Mouse (Mus musculus) mature B cell (primary cell): ENCODE measurements around the gene Zmym6.

Source experiments
- in situ Hi-C: fragments of 300-500 bp; cut with MboI; formaldehyde crosslinking; loops from 2 replicates; pipeline ENCODE4 v1.14.3; 2019

Zmym6 gene

GRCm38 (mm10) chr4:127124331-127124730 is 47.1 kb downstream of the Zmym6 start:
- in situ Hi-C loops, result no loop called here

GRCm38 (mm10) chr4:127125834-127126463 is 48.8 kb downstream of the Zmym6 start:
- in situ Hi-C loops, result no loop called here

- in situ Hi-C loops, result no loop called here
These were observed 57.5 kb downstream of the Zmym6 start for GRCm38 (mm10) chr4:127134687-127135086.

- in situ Hi-C loops, result no loop called here
These were observed 60.4 kb downstream of the Zmym6 start for GRCm38 (mm10) chr4:127137591-127137990.

- in situ Hi-C loops, result no loop called here
These were observed 61.3 kb downstream of the Zmym6 start for GRCm38 (mm10) chr4:127138486-127138885.

GRCm38 (mm10) chr4:127150031-127150430 is 72.8 kb downstream of the Zmym6 start:
- in situ Hi-C loops, result no loop called here

GRCm38 (mm10) chr4:127153345-127153744 is 76.2 kb downstream of the Zmym6 start:
- in situ Hi-C loops, result no loop called here

- in situ Hi-C loops, result no loop called here
These were observed 78.6 kb downstream of the Zmym6 start for GRCm38 (mm10) chr4:127155757-127156156.

GRCm38 (mm10) chr4:127157746-127158145 is 80.6 kb downstream of the Zmym6 start:
- in situ Hi-C loops, result no loop called here

GRCm38 (mm10) chr4:127163926-127164325 is 86.7 kb downstream of the Zmym6 start:
- in situ Hi-C loops, result no loop called here

GRCm38 (mm10) chr4:127167096-127167495 is 89.9 kb downstream of the Zmym6 start:
- in situ Hi-C loops, result no loop called here

GRCm38 (mm10) chr4:127167731-127168130 is 90.5 kb downstream of the Zmym6 start:
- in situ Hi-C loops, result no loop called here

- in situ Hi-C loops, result no loop called here
These were observed 91.2 kb downstream of the Zmym6 start for GRCm38 (mm10) chr4:127168211-127168913.

- in situ Hi-C loops, result no loop called here
These were observed 91.7 kb downstream of the Zmym6 start, which contains the start of gene Dlgap3 for GRCm38 (mm10) chr4:127168914-127169345. Gene Dlgap3 (plus strand): TSS chr4:127169204.

GRCm38 (mm10) chr4:127169346-127170221 is 92.4 kb downstream of the Zmym6 start:
- in situ Hi-C loops, result no loop called here

- in situ Hi-C loops, result no loop called here
These were observed 93.7 kb downstream of the Zmym6 start for GRCm38 (mm10) chr4:127170866-127171265.

- in situ Hi-C loops, result no loop called here
These were observed 94.2 kb downstream of the Zmym6 start for GRCm38 (mm10) chr4:127171341-127171905.

- in situ Hi-C loops, result no loop called here
These were observed 94.9 kb downstream of the Zmym6 start for GRCm38 (mm10) chr4:127172119-127172518.

- in situ Hi-C loops, result no loop called here
These were observed 95.4 kb downstream of the Zmym6 start for GRCm38 (mm10) chr4:127172614-127173013.

- in situ Hi-C loops, result no loop called here
These were observed 96.3 kb downstream of the Zmym6 start for GRCm38 (mm10) chr4:127173461-127173860.
